Mouse (Mus musculus): ENCODE measurements at regions not wholly inside any gene's neighbourhood (a gene's known extent, or its start where the extent isn't known, plus 50 kb on each side); places are given as distances from the start of the nearest gene placed in this dataset.
"Not testable (repeated sequence)": the region's sequence is repeated elsewhere in the genome, so short reads cannot be mapped to it uniquely, and the experiment has no call there.

DNA sequence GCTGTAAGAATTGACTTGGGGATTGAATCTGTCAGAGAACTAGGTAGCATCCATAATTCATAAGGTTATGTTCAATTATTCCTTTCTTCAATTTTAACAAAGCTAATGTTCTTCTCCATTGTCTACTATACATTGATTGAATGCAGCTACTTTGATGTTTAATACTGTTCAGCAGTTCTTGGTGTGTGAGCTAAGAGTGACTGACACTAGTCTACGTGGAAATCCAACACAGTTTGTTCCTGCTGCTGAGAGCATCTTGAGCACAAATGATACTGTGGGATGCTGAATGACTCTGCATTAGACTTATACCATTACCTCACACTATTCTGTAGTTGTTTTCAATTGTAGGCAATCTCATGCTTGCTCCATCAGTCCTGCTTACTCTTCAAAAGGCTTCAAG lies 249.4 kb upstream of the Akr1e1 start:
- no peak for TF ChIP-seq POLR2A (IDR thresholded peaks at IDR 0.05; ENCODE audit: low read depth, low read length)
- TF ChIP-seq CTCF (conservative IDR thresholded peaks at IDR 0.05; ENCODE audit: insufficient read depth, insufficient read length, low read depth, low read length) = no peak
- H3K27ac ChIP-seq (ENCODE audit: insufficient read depth, low read depth, low read length) = no peak overlapping the region
- no peak overlapping the region for H3K4me3 ChIP-seq (ENCODE audit: insufficient read depth, low read depth, low read length)
- 82% methylated on average over 1 of the region's 1 CpGs for WGBS
- no peaks in the 10 kb centered on the region for H3K27me3 ChIP-seq (replicated peaks; ENCODE audit: control insufficient read depth, insufficient read depth, low read length)
- no peaks in the 10 kb centered on the region for H3K36me3 ChIP-seq (ENCODE audit: control insufficient read depth, insufficient read depth, low read length)
- H3K4me1 ChIP-seq (ENCODE audit: control insufficient read depth, insufficient read depth, low read length) = no peaks in the 10 kb centered on the region
- no peak for DNase-seq

DNA sequence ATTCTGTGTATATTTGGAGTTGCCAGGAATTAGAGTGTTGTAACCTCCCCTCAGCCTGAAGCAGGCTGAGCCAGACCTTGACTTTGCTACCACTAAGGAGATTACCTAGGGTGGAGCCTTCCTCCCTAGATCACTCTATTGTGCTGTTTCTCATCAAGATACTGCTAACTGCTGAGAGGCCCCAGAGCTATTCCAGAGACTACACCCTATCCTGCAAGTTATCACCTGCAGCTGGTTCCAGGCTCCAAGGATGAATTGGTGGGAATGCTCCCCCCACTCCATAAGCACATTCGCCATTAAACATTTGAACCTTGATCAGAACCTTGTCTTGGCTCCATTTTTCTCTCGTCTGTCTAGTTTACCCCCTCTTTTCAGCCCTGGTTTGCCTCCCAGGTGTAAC lies 230.5 kb upstream of the Akr1e1 start:
- not testable (repeated sequence) for H3K27ac ChIP-seq (ENCODE audit: insufficient read depth, low read depth, low read length); H3K27me3 ChIP-seq (replicated peaks; ENCODE audit: control insufficient read depth, insufficient read depth, low read length); H3K36me3 ChIP-seq (ENCODE audit: control insufficient read depth, insufficient read depth, low read length); DNase-seq; H3K4me3 ChIP-seq (ENCODE audit: insufficient read depth, low read depth, low read length); H3K4me1 ChIP-seq (ENCODE audit: control insufficient read depth, insufficient read depth, low read length)
- WGBS = 92% methylated on average over 2 of the region's 2 CpGs

DNA sequence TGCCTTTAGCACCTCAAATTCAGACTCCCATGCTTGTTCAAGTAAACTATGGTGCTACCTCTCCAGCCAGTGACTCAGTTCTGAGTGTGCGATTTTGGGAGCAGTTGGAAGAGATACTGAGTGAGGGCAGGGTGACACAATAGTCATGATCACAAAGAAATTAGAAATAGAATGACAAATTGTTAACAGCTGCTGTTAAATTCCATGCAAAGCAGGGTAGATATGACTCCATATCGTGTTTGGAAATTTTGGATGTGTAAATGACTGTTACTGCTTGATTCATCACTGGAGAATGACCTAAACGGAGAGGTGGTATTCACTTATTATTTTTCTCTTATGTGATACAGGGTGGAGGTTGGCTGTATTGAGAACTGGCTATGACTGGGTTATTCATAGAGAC lies 217.8 kb upstream of the Akr1e1 start:
- H3K4me3 ChIP-seq (ENCODE audit: insufficient read depth, low read depth, low read length) = no peak overlapping the region
- H3K27ac ChIP-seq (ENCODE audit: insufficient read depth, low read depth, low read length) = no peak overlapping the region
- no peaks in the 10 kb centered on the region for H3K27me3 ChIP-seq (replicated peaks; ENCODE audit: control insufficient read depth, insufficient read depth, low read length)
- WGBS = 88% methylated on average over 3 of the region's 3 CpGs
- no peaks in the 10 kb centered on the region for H3K36me3 ChIP-seq (ENCODE audit: control insufficient read depth, insufficient read depth, low read length)
- DNase-seq = no peak
- H3K4me1 ChIP-seq (ENCODE audit: control insufficient read depth, insufficient read depth, low read length) = no peaks in the 10 kb centered on the region
- no peak for TF ChIP-seq POLR2A (IDR thresholded peaks at IDR 0.05; ENCODE audit: low read depth, low read length)
- TF ChIP-seq CTCF (conservative IDR thresholded peaks at IDR 0.05; ENCODE audit: insufficient read depth, insufficient read length, low read depth, low read length) = no peak

DNA sequence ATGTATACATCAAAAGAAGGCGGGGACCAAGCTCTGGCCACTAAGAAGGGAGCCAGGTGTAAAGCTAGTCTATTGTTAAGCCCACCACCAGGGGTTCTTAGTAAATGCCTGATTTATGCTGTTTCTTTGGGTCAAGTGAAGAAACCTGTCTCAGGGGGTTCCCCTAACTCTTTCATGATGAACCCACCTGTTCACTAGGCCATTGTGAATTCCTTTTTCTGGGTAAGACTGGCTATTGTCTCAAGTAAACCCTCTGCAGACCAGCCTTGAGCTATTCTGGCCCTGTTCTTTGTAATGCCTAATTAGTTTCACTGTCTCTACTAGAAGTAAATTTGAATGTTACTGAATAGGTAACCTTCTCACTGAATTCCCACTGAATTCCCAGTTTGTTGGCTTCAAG lies 216.8 kb upstream of the Akr1e1 start:
- not testable (repeated sequence) for H3K4me3 ChIP-seq (ENCODE audit: insufficient read depth, low read depth, low read length); H3K4me1 ChIP-seq (ENCODE audit: control insufficient read depth, insufficient read depth, low read length); H3K36me3 ChIP-seq (ENCODE audit: control insufficient read depth, insufficient read depth, low read length); H3K27ac ChIP-seq (ENCODE audit: insufficient read depth, low read depth, low read length); DNase-seq; H3K27me3 ChIP-seq (replicated peaks; ENCODE audit: control insufficient read depth, insufficient read depth, low read length)
- 94% methylated on average over 1 of the region's 1 CpGs for WGBS

DNA sequence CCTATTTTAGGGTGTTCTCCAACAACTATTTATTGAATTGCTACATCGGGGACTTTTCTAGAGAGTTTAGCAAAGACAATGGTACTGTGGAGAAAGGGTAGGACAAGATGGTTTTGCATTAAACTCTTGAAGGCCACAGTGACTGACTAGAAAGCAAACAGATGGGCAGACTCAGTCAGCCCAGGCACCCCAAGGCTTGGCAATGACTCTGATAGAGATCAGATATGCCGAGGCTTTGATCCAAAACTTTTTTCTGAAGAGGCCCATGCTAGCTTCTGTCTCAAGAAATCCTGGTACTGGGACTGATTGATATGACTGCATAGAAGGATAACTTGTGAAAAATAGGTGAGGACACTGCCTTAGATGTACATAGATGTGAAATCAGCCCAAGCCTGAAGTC lies 197.9 kb upstream of the Akr1e1 start:
- 87% methylated on average over 2 of the region's 2 CpGs for WGBS
- TF ChIP-seq POLR2A (IDR thresholded peaks at IDR 0.05; ENCODE audit: low read depth, low read length) (no peak), CTCF (conservative IDR thresholded peaks at IDR 0.05; ENCODE audit: insufficient read depth, insufficient read length, low read depth, low read length) (no peak)

DNA sequence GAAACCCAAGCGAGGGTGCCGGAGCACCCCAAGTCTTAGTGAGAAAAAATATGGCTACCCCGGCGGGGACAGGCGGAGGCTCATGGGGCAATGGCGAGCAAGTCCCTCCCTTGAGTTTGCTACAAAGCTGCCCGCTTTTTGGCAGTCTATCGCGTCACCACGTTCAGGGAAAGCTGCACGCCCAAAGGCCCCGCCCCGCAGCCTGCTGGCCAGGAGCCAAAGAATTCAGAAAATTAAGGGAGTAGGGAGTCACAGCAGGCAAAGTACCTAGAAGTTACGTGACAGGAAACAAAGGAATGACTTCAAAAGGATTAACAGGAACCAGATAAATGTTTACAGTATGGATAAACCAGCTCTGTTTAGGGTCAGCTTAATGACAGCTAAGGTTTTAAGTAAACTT lies 191.7 kb upstream of the Akr1e1 start:
- no peak for DNase-seq
- no peaks in the 10 kb centered on the region for H3K4me1 ChIP-seq (ENCODE audit: control insufficient read depth, insufficient read depth, low read length)
- no peak overlapping the region for H3K4me3 ChIP-seq (ENCODE audit: insufficient read depth, low read depth, low read length)
- TF ChIP-seq CTCF (conservative IDR thresholded peaks at IDR 0.05; ENCODE audit: insufficient read depth, insufficient read length, low read depth, low read length) (no peak), POLR2A (IDR thresholded peaks at IDR 0.05; ENCODE audit: low read depth, low read length) (no peak)
- H3K27ac ChIP-seq (ENCODE audit: insufficient read depth, low read depth, low read length) = no peak overlapping the region
- 92% methylated on average over 14 of the region's 14 CpGs for WGBS
- no peaks in the 10 kb centered on the region for H3K36me3 ChIP-seq (ENCODE audit: control insufficient read depth, insufficient read depth, low read length)
- H3K27me3 ChIP-seq (replicated peaks; ENCODE audit: control insufficient read depth, insufficient read depth, low read length) = no peaks in the 10 kb centered on the region

More for the DNA sequence above, 197.9 kb upstream of the Akr1e1 start:
- Histone ChIP-seq H3K36me3 (ENCODE audit: control insufficient read depth, insufficient read depth, low read length) (no peaks in the 10 kb centered on the region), H3K27ac (ENCODE audit: insufficient read depth, low read depth, low read length) (no peak overlapping the region), H3K4me1 (ENCODE audit: control insufficient read depth, insufficient read depth, low read length) (no peaks in the 10 kb centered on the region), H3K27me3 (replicated peaks; ENCODE audit: control insufficient read depth, insufficient read depth, low read length) (no peaks in the 10 kb centered on the region), H3K4me3 (ENCODE audit: insufficient read depth, low read depth, low read length) (no peak overlapping the region)
- no peak for DNase-seq

DNA sequence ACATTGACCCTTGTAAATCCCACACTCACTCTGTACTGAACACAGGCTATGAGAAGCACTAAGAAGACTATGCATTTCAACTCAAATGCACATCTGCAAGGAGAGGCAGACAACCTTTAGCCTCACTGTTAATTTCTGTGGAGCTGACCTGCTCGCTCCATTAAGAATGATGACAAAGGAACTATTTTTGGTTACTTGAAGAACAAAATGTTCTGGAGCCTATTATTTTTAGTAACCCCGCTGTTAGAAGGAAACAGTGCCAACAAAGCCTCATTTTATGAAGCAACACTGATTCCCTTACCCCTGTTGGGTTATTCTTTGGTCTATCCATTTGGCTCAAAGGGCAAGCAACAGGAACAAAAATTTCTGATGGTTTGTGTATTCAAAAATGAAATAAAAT lies 182.2 kb upstream of the Akr1e1 start:
- Histone ChIP-seq H3K27ac (ENCODE audit: insufficient read depth, low read depth, low read length) (no peak overlapping the region), H3K4me1 (ENCODE audit: control insufficient read depth, insufficient read depth, low read length) (no peaks in the 10 kb centered on the region), H3K4me3 (ENCODE audit: insufficient read depth, low read depth, low read length) (no peak overlapping the region), H3K27me3 (replicated peaks; ENCODE audit: control insufficient read depth, insufficient read depth, low read length) (no peaks in the 10 kb centered on the region), H3K36me3 (ENCODE audit: control insufficient read depth, insufficient read depth, low read length) (no peaks in the 10 kb centered on the region)
- TF ChIP-seq CTCF (conservative IDR thresholded peaks at IDR 0.05; ENCODE audit: insufficient read depth, insufficient read length, low read depth, low read length) = no peak
- no peak for TF ChIP-seq POLR2A (IDR thresholded peaks at IDR 0.05; ENCODE audit: low read depth, low read length)
- 42% methylated on average over 2 of the region's 2 CpGs for WGBS
- no peak for DNase-seq

DNA sequence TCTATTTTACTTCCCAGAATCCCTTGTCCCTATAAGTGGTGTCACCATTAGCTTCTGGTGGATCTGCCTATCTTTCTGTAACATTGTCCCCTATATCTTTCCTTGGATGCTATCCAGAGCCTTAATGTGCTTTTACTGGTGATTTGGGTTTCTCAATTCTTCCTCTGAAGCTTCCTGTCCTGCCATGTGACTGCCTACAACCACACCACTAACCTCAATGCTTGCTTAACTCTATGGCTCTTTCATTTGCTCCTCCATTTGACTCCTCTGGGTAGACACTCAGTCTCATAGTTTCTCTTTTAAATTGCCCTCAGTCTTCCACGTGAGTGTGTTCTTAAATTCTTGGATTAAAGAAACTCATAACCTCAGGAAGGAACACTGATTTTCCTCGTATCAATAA lies 181.4 kb upstream of the Akr1e1 start:
- no peak for TF ChIP-seq POLR2A (IDR thresholded peaks at IDR 0.05; ENCODE audit: low read depth, low read length)
- no peak for TF ChIP-seq CTCF (conservative IDR thresholded peaks at IDR 0.05; ENCODE audit: insufficient read depth, insufficient read length, low read depth, low read length)
- H3K36me3 ChIP-seq (ENCODE audit: control insufficient read depth, insufficient read depth, low read length) = no peaks in the 10 kb centered on the region
- no peak for DNase-seq
- no peak overlapping the region for H3K4me3 ChIP-seq (ENCODE audit: insufficient read depth, low read depth, low read length)
- WGBS = 76% methylated on average over 2 of the region's 2 CpGs
- no peaks in the 10 kb centered on the region for H3K27me3 ChIP-seq (replicated peaks; ENCODE audit: control insufficient read depth, insufficient read depth, low read length)
- no peak overlapping the region for H3K27ac ChIP-seq (ENCODE audit: insufficient read depth, low read depth, low read length)
- no peaks in the 10 kb centered on the region for H3K4me1 ChIP-seq (ENCODE audit: control insufficient read depth, insufficient read depth, low read length)
